Mouse (Mus musculus) liver, embryonic 13.5 days (tissue): ENCODE data around the gene Phlpp1. TPM values are rescaled to one million over a fixed set of nuclear protein-coding genes. Genes with fewer than 3 reads are reported as not detected.
"Not testable (repeated sequence)": the region's sequence is repeated elsewhere in the genome, so short reads cannot be mapped to it uniquely, and the experiment has no call there.

Experiments
- ATAC-seq: fragments of 200-750 bp; cut with Nextera tagmentation; 2 replicates; pipeline ENCODE4 v1.8.0; 2017; ENCODE audit warnings: low read depth, mild to moderate bottlenecking, moderate number of reproducible peaks, moderate library complexity
- DNase-seq: peaks from one replicate; pipeline ENCODE4 v3.0.0; 2022
- H3K27ac ChIP-seq: fragments of 300-500 bp; sonication (generic); 2 replicates; pipeline ENCODE4 v1.5.1; 2015; ENCODE audit warnings: moderate library complexity, mild to moderate bottlenecking, inconsistent platforms
- H3K27me3 ChIP-seq: fragments of 300-500 bp; sonication (generic); 2 replicates; pipeline ENCODE4 v1.6.1; 2015; ENCODE audit warnings: mild to moderate bottlenecking, inconsistent platforms
- H3K36me3 ChIP-seq: fragments of 300-500 bp; sonication (generic); 2 replicates; pipeline ENCODE4 v1.6.1; 2015; ENCODE audit warnings: mild to moderate bottlenecking, inconsistent platforms
- H3K4me1 ChIP-seq: fragments of 300-500 bp; sonication (generic); replicated peaks from 2 replicates; pipeline ENCODE4 v1.6.1; 2015; ENCODE audit warnings: inconsistent platforms
- H3K4me2 ChIP-seq: fragments of 300-500 bp; sonication (generic); 2 replicates; pipeline ENCODE4 v1.6.1; 2015; ENCODE audit warnings: inconsistent platforms, mild to moderate bottlenecking, moderate library complexity
- H3K4me3 ChIP-seq: fragments of 300-500 bp; sonication (generic); replicated peaks from 2 replicates; pipeline ENCODE4 v1.5.1; 2015; ENCODE audit warnings: mild to moderate bottlenecking, inconsistent platforms
- H3K9ac ChIP-seq: fragments of 300-500 bp; sonication (generic); 2 replicates; pipeline ENCODE4 v1.6.1; 2015; ENCODE audit warnings: mild to moderate bottlenecking, inconsistent platforms
- H3K9me3 ChIP-seq: fragments of 300-500 bp; sonication (generic); replicated peaks from 2 replicates; pipeline ENCODE4 v1.6.1; 2016; ENCODE audit warnings: inconsistent platforms
- WGBS: fragments of 180-500 bp; shearing (Covaris S2); methylation state at CpG from one replicate; pipeline ENCODE4 v1.1.7; 2015; ENCODE audit not compliant: insufficient replicate concordance; 5-methylcytosine and 5-hydroxymethylcytosine counted together
- polyA plus RNA-seq: library from polyadenylated mRNA; unstranded; fragments of >200 nt; fragmentation: Nextera tagmentation; extraction: Ambion mirVana; gene quantifications from 2 replicates; pipeline ENCODE4 v1.2.1, GENCODE M21; 2015

Phlpp1 gene
- polyA plus RNA-seq, 1 experiment from 2014 or later, result 0.61 TPM

GRCm38 (mm10) chr1:106279404-106280123 lies 108.0 kb downstream of the Phlpp1 start:
- Histone ChIP-seq H3K4me2 (no peak overlapping the region), H3K4me3 (no peak overlapping the region), H3K27ac (no peak overlapping the region), H3K27me3 (no peaks in the 10 kb centered on the region), H3K36me3 (no peaks in the 10 kb centered on the region), H3K9ac (no peak overlapping the region), H3K4me1 (no peaks in the 10 kb centered on the region), H3K9me3 (no peaks in the 10 kb centered on the region)
- ATAC-seq (no peak), DNase-seq (no peak)
- WGBS, result 64% methylated on average over 2 of the region's 2 CpGs

GRCm38 (mm10) chr1:106280171-106280913 lies 108.8 kb downstream of the Phlpp1 start:
- ATAC-seq (no peak), DNase-seq (no peak)
- H3K4me3 ChIP-seq, result no peak overlapping the region
- 72% methylated on average over 8 of the region's 8 CpGs for WGBS
- H3K9ac ChIP-seq, result no peak overlapping the region
- H3K4me1 ChIP-seq, result no peaks in the 10 kb centered on the region
- H3K9me3 ChIP-seq, result no peaks in the 10 kb centered on the region
- no peak overlapping the region for H3K27ac ChIP-seq
- H3K27me3 ChIP-seq, result no peaks in the 10 kb centered on the region
- H3K36me3 ChIP-seq, result no peaks in the 10 kb centered on the region
- H3K4me2 ChIP-seq, result no peak overlapping the region

- Histone ChIP-seq H3K4me3 (no peak overlapping the region), H3K4me1 (no peaks in the 10 kb centered on the region), H3K4me2 (no peak overlapping the region), H3K9me3 (no peaks in the 10 kb centered on the region), H3K27me3 (no peaks in the 10 kb centered on the region), H3K36me3 (no peaks in the 10 kb centered on the region), H3K9ac (no peak overlapping the region), H3K27ac (no peak overlapping the region)
- ATAC-seq (no peak), DNase-seq (no peak)
- whole genome bisulfite sequencing, result 86% methylated on average over 7 of the region's 7 CpGs
Measured at GRCm38 (mm10) chr1:106286815-106287214, 115.3 kb downstream of the Phlpp1 start.

GRCm38 (mm10) chr1:106289065-106289464 lies 117.5 kb downstream of the Phlpp1 start:
- 69% methylated on average over 5 of the region's 5 CpGs for WGBS

GRCm38 (mm10) chr1:106289580-106289979 lies 118.0 kb downstream of the Phlpp1 start:
- no peak for ATAC-seq
- WGBS, result 83% methylated on average over 2 of the region's 2 CpGs
- no peak for DNase-seq
- Histone ChIP-seq H3K4me3 (no peak overlapping the region), H3K27me3 (no peaks in the 10 kb centered on the region), H3K9ac (no peak overlapping the region), H3K4me1 (no peaks in the 10 kb centered on the region), H3K9me3 (no peaks in the 10 kb centered on the region), H3K4me2 (no peak overlapping the region), H3K27ac (no peak overlapping the region), H3K36me3 (no peaks in the 10 kb centered on the region)

More at GRCm38 (mm10) chr1:106289065-106289464, 117.5 kb downstream of the Phlpp1 start:
- H3K27me3 ChIP-seq, result no peaks in the 10 kb centered on the region
- no peak overlapping the region for H3K9ac ChIP-seq
- ATAC-seq (no peak), DNase-seq (no peak)
- H3K27ac ChIP-seq, result no peak overlapping the region
- H3K9me3 ChIP-seq, result no peaks in the 10 kb centered on the region
- no peaks in the 10 kb centered on the region for H3K36me3 ChIP-seq
- no peak overlapping the region for H3K4me3 ChIP-seq
- H3K4me2 ChIP-seq, result no peak overlapping the region
- no peaks in the 10 kb centered on the region for H3K4me1 ChIP-seq

- no peaks in the 10 kb centered on the region for H3K27me3 ChIP-seq
- H3K9me3 ChIP-seq, result no peaks in the 10 kb centered on the region
- H3K9ac ChIP-seq, result no peak overlapping the region
- no peak overlapping the region for H3K4me3 ChIP-seq
- H3K27ac ChIP-seq, result no peak overlapping the region
- no peak overlapping the region for H3K4me2 ChIP-seq
- no peak for DNase-seq
- no peaks in the 10 kb centered on the region for H3K36me3 ChIP-seq
- 75% methylated on average over 3 of the region's 3 CpGs for WGBS
- no peaks in the 10 kb centered on the region for H3K4me1 ChIP-seq
- no peak for ATAC-seq
Measured at GRCm38 (mm10) chr1:106309394-106310039, 138.0 kb downstream of the Phlpp1 start.

GRCm38 (mm10) chr1:106310285-106310684 lies 138.7 kb downstream of the Phlpp1 start:
- no peak for ATAC-seq
- no peaks in the 10 kb centered on the region for H3K9me3 ChIP-seq

GRCm38 (mm10) chr1:106311830-106312229 lies 140.3 kb downstream of the Phlpp1 start:
- not testable (repeated sequence) for DNase-seq, H3K4me2 ChIP-seq, H3K4me1 ChIP-seq, H3K27ac ChIP-seq, H3K9ac ChIP-seq, H3K9me3 ChIP-seq, H3K27me3 ChIP-seq, H3K4me3 ChIP-seq, ATAC-seq, H3K36me3 ChIP-seq
- WGBS, result 86% methylated on average over 2 of the region's 2 CpGs

More at GRCm38 (mm10) chr1:106310285-106310684, 138.7 kb downstream of the Phlpp1 start:
- Histone ChIP-seq H3K4me1 (no peaks in the 10 kb centered on the region), H3K27ac (no peak overlapping the region), H3K4me2 (no peak overlapping the region), H3K27me3 (no peaks in the 10 kb centered on the region), H3K36me3 (no peaks in the 10 kb centered on the region), H3K9ac (no peak overlapping the region), H3K4me3 (no peak overlapping the region)
- whole genome bisulfite sequencing, result 47% methylated on average over 2 of the region's 2 CpGs
- DNase-seq, result no peak

- DNase-seq (no peak), ATAC-seq (no peak)
- H3K36me3 ChIP-seq, result no peaks in the 10 kb centered on the region
- H3K27me3 ChIP-seq, result no peaks in the 10 kb centered on the region
- 68% methylated on average over 4 of the region's 4 CpGs for WGBS
- no peak overlapping the region for H3K4me3 ChIP-seq
- no peak overlapping the region for H3K4me2 ChIP-seq
- peaks cover 6% of the 10 kb centered on the region; the same call in 1 of the 2 replicates for H3K4me1 ChIP-seq
- no peak overlapping the region for H3K27ac ChIP-seq
- H3K9me3 ChIP-seq, result no peaks in the 10 kb centered on the region
- H3K9ac ChIP-seq, result no peak overlapping the region
Measured at GRCm38 (mm10) chr1:106314476-106314875, 142.9 kb downstream of the Phlpp1 start.

GRCm38 (mm10) chr1:106316641-106317304 lies 145.2 kb downstream of the Phlpp1 start:
- Histone ChIP-seq H3K9me3 (no peaks in the 10 kb centered on the region), H3K4me1 (peaks cover 6% of the 10 kb centered on the region; the same call in 1 of the 2 replicates), H3K4me2 (no peak overlapping the region), H3K27me3 (no peaks in the 10 kb centered on the region), H3K36me3 (no peaks in the 10 kb centered on the region), H3K4me3 (no peak overlapping the region), H3K27ac (no peak overlapping the region), H3K9ac (no peak overlapping the region)
- ATAC-seq (peak; percentile 45; the same call in 1 of the 2 replicates), DNase-seq (no peak)
- 20% methylated on average over 4 of the region's 4 CpGs for WGBS

- H3K4me2 ChIP-seq, result no peak overlapping the region
- 65% methylated on average over 5 of the region's 5 CpGs for WGBS
- no peak overlapping the region for H3K27ac ChIP-seq
- H3K9me3 ChIP-seq, result no peaks in the 10 kb centered on the region
- no peak for DNase-seq
- ATAC-seq, result no peak
- H3K27me3 ChIP-seq, result no peaks in the 10 kb centered on the region
- no peaks in the 10 kb centered on the region for H3K36me3 ChIP-seq
- H3K4me3 ChIP-seq, result no peak overlapping the region
- no peak overlapping the region for H3K9ac ChIP-seq
- peaks cover 6% of the 10 kb centered on the region; the same call in 1 of the 2 replicates for H3K4me1 ChIP-seq
Measured at GRCm38 (mm10) chr1:106318341-106318740, 146.8 kb downstream of the Phlpp1 start.
